Mouse (Mus musculus) lung, adult 2 months (tissue): ENCODE results near the gene B9d1.
A peak's percentile ranks its signal among the peaks of the same experiment; 100 is the strongest.

Experiments
- CTCF ChIP-seq: fragments of 200-500 bp; IDR thresholded peaks from 2 replicates; pipeline ENCODE4 v1.5.1; 2011; ENCODE audit warnings: mild to moderate bottlenecking, low read length, control low read depth; ENCODE audit not compliant: insufficient read depth
- POLR2A ChIP-seq: fragments of 200-500 bp; IDR thresholded peaks from 2 replicates; pipeline ENCODE4 v1.6.1; 2011; ENCODE audit warnings: low read depth, mild to moderate bottlenecking, control low read depth, low read length, borderline replicate concordance; ENCODE audit errors: extremely low read depth

DNA sequence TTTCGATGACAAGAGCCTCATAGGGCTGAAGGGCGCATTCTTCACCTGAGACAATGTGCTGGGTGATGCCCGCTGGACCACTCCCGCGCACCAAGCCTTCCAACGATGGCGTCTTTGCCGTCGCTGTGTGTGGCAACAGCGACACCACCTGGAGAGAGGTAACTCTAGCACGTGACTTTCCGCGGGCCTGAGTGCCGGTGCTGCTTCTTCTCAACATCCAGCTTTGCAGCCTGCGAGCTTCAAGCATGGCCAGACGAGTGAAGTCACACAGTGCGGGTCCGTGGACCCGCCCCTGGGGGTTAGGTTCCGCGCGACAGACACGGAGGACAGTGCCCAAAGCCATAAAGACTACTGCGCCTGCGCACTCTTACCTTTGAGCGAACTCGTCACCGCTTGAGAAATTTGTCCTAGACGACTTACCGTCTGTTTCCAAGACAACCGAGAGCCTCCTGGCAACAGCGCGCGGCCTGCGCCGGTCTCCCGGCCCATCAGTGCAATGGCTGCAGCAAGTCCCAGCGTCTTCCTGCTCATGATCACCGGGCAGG is at the start of gene B9d1:
- 0 out of 2 replicates have a peak, but pooled peaks have one; percentile 5 for TF ChIP-seq POLR2A
- peak; percentile 98 for TF ChIP-seq CTCF
